Mouse (Mus musculus) ES-E14 (cell line): ENCODE measurements at regions not wholly inside any gene's neighbourhood (a gene's known extent, or its start where the extent isn't known, plus 50 kb on each side); places are given as distances from the start of the nearest gene placed in this dataset.

Experiments
- DNase-seq: peaks from one replicate; pipeline ENCODE4 v3.0.0-alpha.2; 2013; ENCODE audit warnings: low read depth, low spot score
- H3K27ac ChIP-seq: 2 replicates; pipeline ENCODE4 v1.5.1; 2012; ENCODE audit warnings: low read depth, mild to moderate bottlenecking, low read length, moderate library complexity, mixed read lengths; ENCODE audit not compliant: poor library complexity, insufficient read depth, severe bottlenecking
- H3K36me3 ChIP-seq: 2 replicates; pipeline ENCODE4 v1.6.1; 2012; ENCODE audit warnings: mild to moderate bottlenecking, low read length, moderate library complexity, mixed read lengths; ENCODE audit not compliant: control insufficient read depth, poor library complexity, insufficient read depth, severe bottlenecking
- H3K4me1 ChIP-seq, 2 experiments: fragments of 150-350 bp in 1 of 2; sonication (generic) in 1 of 2; 2 replicates each; pipeline ENCODE4 v1.6.1; 2012; ENCODE audit warnings: low read length in 2 of 2, mild to moderate bottlenecking in 1 of 2, mixed read lengths in 1 of 2; ENCODE audit not compliant: control insufficient read depth in 2 of 2, insufficient read depth in 2 of 2, poor library complexity in 1 of 2
- H3K4me3 ChIP-seq, 2 experiments: fragments of 150-350 bp in 1 of 2; sonication (generic) in 1 of 2; 2 replicates each; pipeline ENCODE4 v1.5.1; 2012; ENCODE audit warnings: low read length in 2 of 2, low read depth in 1 of 2, mild to moderate bottlenecking in 1 of 2, mixed read lengths in 1 of 2; ENCODE audit not compliant: insufficient read depth in 1 of 2, poor library complexity in 1 of 2, severe bottlenecking in 1 of 2
- H3K9ac ChIP-seq: 2 replicates; pipeline ENCODE4 v1.6.1; 2012; ENCODE audit warnings: low read depth, mild to moderate bottlenecking, low read length, mixed read lengths; ENCODE audit not compliant: poor library complexity, insufficient read depth, severe bottlenecking
- H3K9me3 ChIP-seq: fragments of 150-350 bp; sonication (generic); 2 replicates; pipeline ENCODE4 v1.6.1; 2012; ENCODE audit warnings: low read depth, mild to moderate bottlenecking, low read length; ENCODE audit not compliant: control insufficient read depth, insufficient read depth
- CHD2 ChIP-seq: IDR thresholded peaks from 2 replicates; pipeline ENCODE4 v1.6.1; 2014; ENCODE audit warnings: mild to moderate bottlenecking, low read depth, low read length, inconsistent platforms
- HCFC1 ChIP-seq: IDR thresholded peaks from 2 replicates; pipeline ENCODE4 v1.6.1; 2012; ENCODE audit warnings: low read length, inconsistent platforms, borderline replicate concordance; ENCODE audit not compliant: insufficient read depth
- MAFK ChIP-seq: IDR thresholded peaks from 2 replicates; pipeline ENCODE4 v1.6.1; 2014; ENCODE audit warnings: mild to moderate bottlenecking, low read depth, low read length, inconsistent platforms; ENCODE audit not compliant: insufficient read depth
- ZC3H11A ChIP-seq: IDR thresholded peaks from 2 replicates; pipeline ENCODE4 v1.6.1; 2012; ENCODE audit warnings: low read depth, mild to moderate bottlenecking, inconsistent platforms, low read length, borderline replicate concordance
- ZNF384 ChIP-seq: IDR thresholded peaks from 2 replicates; pipeline ENCODE4 v1.6.1; 2012; ENCODE audit warnings: low read depth, low read length, inconsistent platforms
- in situ Hi-C, 2 experiments: fragments of 600-800 bp; cut with MboI; formaldehyde crosslinking; loops; one replicate each; pipeline ENCODE4 v1.15.1; 2025; ENCODE audit warnings: low sequenced_read_pairs in 2 of 2, inconsistent platforms in 1 of 2; ENCODE audit not compliant: unreplicated experiment in 2 of 2

GRCm38 (mm10) chr3:35245003-35245402 lies 508.9 kb upstream of the Atp11b start:
- in situ Hi-C loops, result no loop called here
- Histone ChIP-seq H3K4me1 (peaks cover 0 to 2% of the 10 kb centered on the region in 2 experiments; a peak in 1 of 4 replicates), H3K36me3 (no peaks in the 10 kb centered on the region), H3K4me3 (no peak overlapping the region), H3K9me3 (no peaks in the 10 kb centered on the region), H3K27ac (no peak overlapping the region), H3K9ac (no peak overlapping the region)
- no peak for DNase-seq
- TF ChIP-seq CHD2 (no peak), ZNF384 (no peak), HCFC1 (no peak), ZC3H11A (no peak), MAFK (no peak)

- Histone ChIP-seq H3K27ac (no peak overlapping the region), H3K4me3 (no peak overlapping the region), H3K36me3 (no peaks in the 10 kb centered on the region), H3K9ac (no peak overlapping the region), H3K9me3 (no peaks in the 10 kb centered on the region), H3K4me1 (peaks cover 0 to 2% of the 10 kb centered on the region in 2 experiments; a peak in 1 of 4 replicates)
- TF ChIP-seq ZC3H11A (no peak), CHD2 (no peak), MAFK (no peak), HCFC1 (no peak), ZNF384 (no peak)
- DNase-seq, result no peak
- in situ Hi-C loops, result no loop called here
Observed at GRCm38 (mm10) chr3:35245946-35246665, 507.8 kb upstream of the Atp11b start.

- in situ Hi-C loops, result no loop called here
- Histone ChIP-seq H3K9me3 (no peaks in the 10 kb centered on the region), H3K36me3 (no peaks in the 10 kb centered on the region), H3K4me1 (no peaks in the 10 kb centered on the region), H3K27ac (no peak overlapping the region), H3K9ac (no peak overlapping the region), H3K4me3 (no peak overlapping the region)
- no peak for DNase-seq
- TF ChIP-seq ZNF384 (no peak), ZC3H11A (no peak), MAFK (no peak), HCFC1 (no peak), CHD2 (no peak)
Observed at GRCm38 (mm10) chr3:35249160-35249559, 504.7 kb upstream of the Atp11b start.

DNA sequence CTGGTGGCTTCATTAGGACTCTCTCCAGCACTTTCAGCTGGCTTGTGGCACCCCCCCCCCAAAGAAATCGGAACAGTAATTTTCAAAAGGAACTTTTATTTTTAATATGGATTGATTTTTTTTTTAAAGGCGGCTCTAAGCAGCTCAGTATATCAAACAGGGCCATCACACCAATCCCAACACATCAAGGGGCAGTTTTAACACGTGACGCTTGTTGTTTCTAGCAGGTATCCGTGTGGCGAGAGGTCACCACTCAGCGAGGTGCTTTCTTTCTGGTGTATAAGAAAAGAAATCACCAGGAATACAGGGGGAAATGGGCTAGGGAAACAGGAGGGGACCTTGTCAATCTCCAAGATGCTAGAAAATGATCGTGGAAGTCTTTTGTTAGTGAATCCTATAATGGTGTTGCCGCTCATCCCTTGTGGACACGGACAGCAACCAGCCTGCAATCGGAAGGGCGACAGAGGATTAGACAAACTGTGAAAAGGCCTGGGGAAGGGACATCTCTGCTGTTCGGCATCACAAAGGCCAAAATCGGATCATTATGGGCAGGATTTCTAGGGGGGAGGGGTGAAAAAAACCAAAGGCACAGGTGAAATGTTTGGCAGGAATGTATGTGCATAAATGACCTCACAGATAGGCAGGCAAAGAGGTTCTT lies 503.7 kb upstream of the Atp11b start:
- in situ Hi-C loops, result no loop called here
- Histone ChIP-seq H3K4me1 (no peaks in the 10 kb centered on the region), H3K9ac (no peak overlapping the region), H3K4me3 (no peak overlapping the region), H3K36me3 (no peaks in the 10 kb centered on the region), H3K27ac (no peak overlapping the region), H3K9me3 (no peaks in the 10 kb centered on the region; the same call in 1 of the 2 replicates)
- no peak for TF ChIP-seq HCFC1
- TF ChIP-seq MAFK, result no peak
- TF ChIP-seq CHD2, result no peak
- TF ChIP-seq ZNF384, result no peak
- no peak for TF ChIP-seq ZC3H11A
- DNase-seq, result no peak
